Mouse (Mus musculus): Measurements from ENCODE around the gene Ssu72. TPM values are rescaled to one million over a fixed set of nuclear protein-coding genes. Genes with fewer than 3 reads are reported as not detected.

The Ssu72 gene
- polyA plus RNA-seq, 1 experiment from 2014 or later = 140 TPM

DNA sequence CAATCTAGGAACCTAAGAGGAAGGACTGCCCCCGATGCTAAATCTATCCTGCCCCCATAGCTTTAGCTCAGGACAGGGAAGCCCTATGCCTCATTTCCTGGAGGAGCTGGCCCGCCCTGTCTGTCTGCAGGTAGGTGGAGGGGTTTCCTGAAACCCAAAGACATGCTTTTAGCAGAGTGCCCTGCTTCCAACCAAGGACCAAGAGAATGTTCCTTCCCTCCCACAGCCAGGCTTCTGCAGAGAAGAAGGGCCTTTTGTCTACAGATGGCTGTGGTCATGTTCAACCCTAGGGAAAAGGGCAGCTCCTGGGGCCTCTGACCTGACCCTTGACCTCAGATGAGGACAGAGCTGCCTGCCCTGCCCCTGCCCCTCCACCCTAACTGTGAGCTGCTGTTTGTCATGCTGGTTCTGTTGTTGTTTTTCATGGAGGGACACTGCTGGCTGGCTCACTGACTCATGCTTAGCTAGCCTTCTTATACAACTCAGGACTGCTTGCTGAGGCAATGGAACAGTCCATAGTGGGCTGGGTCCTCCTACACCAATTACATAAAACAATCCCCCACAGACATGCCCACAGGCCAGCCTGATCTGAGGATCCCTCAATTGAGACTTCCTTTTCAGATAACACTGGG is 72.2 kb downstream of the Ssu72 start:
- no peaks in the 10 kb centered on the region for H3K9me3 ChIP-seq
- H3K27ac ChIP-seq (replicated peaks) = no peak overlapping the region
- no peak for ATAC-seq (ENCODE audit: low FRiP score, low read depth)
- H3K4me2 ChIP-seq (replicated peaks) = no peak overlapping the region
- no peak overlapping the region for H3K9ac ChIP-seq (replicated peaks)
- H3K4me1 ChIP-seq = peaks cover 13% of the 10 kb centered on the region
- H3K4me3 ChIP-seq = no peak overlapping the region
- H3K27me3 ChIP-seq = peaks cover 41% of the 10 kb centered on the region
- H3K36me3 ChIP-seq = no peaks in the 10 kb centered on the region
- 49% methylated on average over 2 of the region's 2 CpGs for WGBS

DNA sequence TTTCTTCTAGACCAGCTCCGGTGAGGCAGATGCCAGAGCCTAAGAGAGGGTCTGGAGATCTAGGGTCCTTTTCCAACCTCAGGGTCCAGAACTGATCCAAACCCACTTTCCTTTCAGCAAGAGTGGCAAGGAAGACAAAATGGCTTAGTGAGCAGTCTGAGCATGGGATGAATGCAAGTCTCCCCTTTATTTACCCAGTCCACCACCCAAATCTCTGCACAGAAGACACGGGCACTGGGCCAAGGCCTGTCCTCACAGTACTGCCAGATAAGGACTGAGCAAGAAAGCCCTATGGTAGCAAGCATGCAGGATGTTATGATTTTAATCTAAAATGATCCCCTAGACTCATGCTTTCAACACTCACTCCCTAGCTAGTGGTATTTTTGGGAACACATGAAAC is 73.2 kb downstream of the Ssu72 start:
- Histone ChIP-seq H3K27me3 (peaks cover 31% of the 10 kb centered on the region), H3K4me2 (replicated peaks) (no peak overlapping the region), H3K9me3 (no peaks in the 10 kb centered on the region), H3K27ac (replicated peaks) (no peak overlapping the region), H3K4me1 (peaks cover 13% of the 10 kb centered on the region), H3K36me3 (no peaks in the 10 kb centered on the region), H3K9ac (replicated peaks) (no peak overlapping the region), H3K4me3 (no peak overlapping the region)
- no peak for ATAC-seq (ENCODE audit: low FRiP score, low read depth)
- 82% methylated on average over 2 of the region's 2 CpGs for WGBS

DNA sequence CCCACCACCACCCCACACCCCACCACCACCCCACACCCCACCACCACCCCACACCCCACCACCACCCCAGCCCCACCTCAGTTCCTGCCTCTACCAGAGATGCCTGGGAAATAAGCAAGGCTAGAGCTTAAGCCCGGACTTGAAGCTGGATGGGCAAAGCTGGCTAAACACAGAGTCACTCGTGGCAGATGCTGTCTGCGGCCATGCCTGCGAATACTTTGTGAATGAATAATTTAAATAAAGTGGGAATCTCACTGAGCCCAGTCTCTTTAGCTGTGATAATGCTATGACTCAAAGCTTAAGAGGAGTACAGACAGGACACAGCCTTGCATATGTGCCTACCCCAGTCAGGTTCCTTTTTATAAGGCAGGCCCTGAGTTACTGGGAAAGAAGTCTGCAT is 74.9 kb downstream of the Ssu72 start:
- Histone ChIP-seq H3K9ac (replicated peaks) (no peak overlapping the region), H3K4me3 (no peak overlapping the region), H3K36me3 (no peaks in the 10 kb centered on the region), H3K4me2 (replicated peaks) (no peak overlapping the region), H3K4me1 (peaks cover 12% of the 10 kb centered on the region), H3K27ac (replicated peaks) (no peak overlapping the region), H3K27me3 (peaks cover 14% of the 10 kb centered on the region), H3K9me3 (no peaks in the 10 kb centered on the region)
- ATAC-seq (ENCODE audit: low FRiP score, low read depth) = no peak
- WGBS = 82% methylated on average over 4 of the region's 4 CpGs

DNA sequence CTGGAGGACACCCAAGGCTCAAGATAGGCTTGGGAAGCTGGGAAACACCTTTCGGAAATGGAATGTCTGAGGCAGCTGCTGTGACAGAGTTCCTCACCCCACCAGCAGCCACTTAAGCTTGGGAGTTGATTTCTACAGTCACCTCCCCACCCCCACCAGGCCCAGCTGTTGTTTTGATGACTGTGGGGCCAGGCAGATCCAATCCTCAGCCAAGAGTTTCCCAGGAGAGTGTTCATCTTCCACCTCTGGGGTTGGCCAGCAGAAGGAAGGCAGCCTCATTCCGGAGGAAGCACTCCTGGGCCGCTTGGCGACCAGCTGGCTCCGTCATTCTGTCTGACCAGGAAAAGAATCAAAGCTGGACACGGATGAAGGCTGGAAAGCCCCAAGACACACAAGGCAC is 76.3 kb downstream of the Ssu72 start:
- Histone ChIP-seq H3K9ac (replicated peaks) (no peak overlapping the region), H3K9me3 (no peaks in the 10 kb centered on the region), H3K4me3 (no peak overlapping the region), H3K4me1 (peaks cover 13% of the 10 kb centered on the region), H3K27me3 (peaks cover under 1% of the 10 kb centered on the region; the same call in 1 of the 2 replicates), H3K36me3 (no peaks in the 10 kb centered on the region), H3K27ac (replicated peaks) (no peak overlapping the region), H3K4me2 (replicated peaks) (no peak overlapping the region)
- ATAC-seq (ENCODE audit: low FRiP score, low read depth) = no peak
- WGBS = 41% methylated on average over 6 of the region's 6 CpGs

Other genes starting within 250 kb of the Ssu72 start
- gene Tmem52, start 235.7 kb upstream of the Ssu72 start, polyA plus RNA-seq (2016; fragmentation: Nextera tagmentation; extraction: Ambion mirVana) = 0.20 TPM in 1 of 2 replicates, not detected in the other
- gene Gnb1, start 213.4 kb upstream of the Ssu72 start, polyA plus RNA-seq (2016; fragmentation: Nextera tagmentation; extraction: Ambion mirVana) = 751 and 797 TPM in 2 replicates
- gene Nadk, start 142.4 kb upstream of the Ssu72 start, polyA plus RNA-seq (2016; fragmentation: Nextera tagmentation; extraction: Ambion mirVana) = 92.5 and 96.6 TPM in 2 replicates
- gene Slc35e2, start 103.4 kb upstream of the Ssu72 start, polyA plus RNA-seq (2016; fragmentation: Nextera tagmentation; extraction: Ambion mirVana) = 15.4 and 17.1 TPM in 2 replicates
- 84.0 and 84.9 TPM in 2 replicates for gene Cdk11b, start 79.9 kb upstream of the Ssu72 start, polyA plus RNA-seq (2016; fragmentation: Nextera tagmentation; extraction: Ambion mirVana)
- not detected in 2 replicates for gene Gm10563, start 59.4 kb upstream of the Ssu72 start, polyA plus RNA-seq (2016; fragmentation: Nextera tagmentation; extraction: Ambion mirVana)
- gene Mmp23, start 51.4 kb upstream of the Ssu72 start, polyA plus RNA-seq (2016; fragmentation: Nextera tagmentation; extraction: Ambion mirVana) = 4.4 and 5.7 TPM in 2 replicates
- gene Mib2, start 35.6 kb upstream of the Ssu72 start, polyA plus RNA-seq (2016; fragmentation: Nextera tagmentation; extraction: Ambion mirVana) = 32.7 and 35.0 TPM in 2 replicates
- 5.7 and 7.0 TPM in 2 replicates for gene Fndc10, start 10.5 kb upstream of the Ssu72 start, polyA plus RNA-seq (2016; fragmentation: Nextera tagmentation; extraction: Ambion mirVana)
- 4.2 and 4.7 TPM in 2 replicates for gene Tmem240, start 30.0 kb downstream of the Ssu72 start, polyA plus RNA-seq (2016; fragmentation: Nextera tagmentation; extraction: Ambion mirVana)
- gene Atad3a, start 56.3 kb downstream of the Ssu72 start, polyA plus RNA-seq (2016; fragmentation: Nextera tagmentation; extraction: Ambion mirVana) = 87.1 and 97.3 TPM in 2 replicates
- 13.9 and 14.6 TPM in 2 replicates for gene Vwa1, start 69.9 kb downstream of the Ssu72 start, polyA plus RNA-seq (2016; fragmentation: Nextera tagmentation; extraction: Ambion mirVana)
- gene Tmem88b, start 81.1 kb downstream of the Ssu72 start, polyA plus RNA-seq (2016; fragmentation: Nextera tagmentation; extraction: Ambion mirVana) = 0.38 and 0.63 TPM in 2 replicates
- gene Ankrd65, start 85.6 kb downstream of the Ssu72 start, polyA plus RNA-seq (2016; fragmentation: Nextera tagmentation; extraction: Ambion mirVana) = not detected in 2 replicates
- 207 and 220 TPM in 2 replicates for gene Mrpl20, start 98.1 kb downstream of the Ssu72 start, polyA plus RNA-seq (2016; fragmentation: Nextera tagmentation; extraction: Ambion mirVana)
- 206 and 218 TPM in 2 replicates for gene Ccnl2, start 107.7 kb downstream of the Ssu72 start, polyA plus RNA-seq (2016; fragmentation: Nextera tagmentation; extraction: Ambion mirVana)
- 130 and 136 TPM in 2 replicates for gene Aurkaip1, start 126.5 kb downstream of the Ssu72 start, polyA plus RNA-seq (2016; fragmentation: Nextera tagmentation; extraction: Ambion mirVana)
- gene Mxra8, start 134.9 kb downstream of the Ssu72 start, polyA plus RNA-seq (2016; fragmentation: Nextera tagmentation; extraction: Ambion mirVana) = 31.9 and 36.0 TPM in 2 replicates
- gene Dvl1, start 142.6 kb downstream of the Ssu72 start, polyA plus RNA-seq (2016; fragmentation: Nextera tagmentation; extraction: Ambion mirVana) = 8.4 and 9.8 TPM in 2 replicates
- gene Tas1r3, start 158.6 kb downstream of the Ssu72 start, polyA plus RNA-seq (2016; fragmentation: Nextera tagmentation; extraction: Ambion mirVana) = 0.51 and 0.57 TPM in 2 replicates
- gene Cptp, start 164.6 kb downstream of the Ssu72 start, polyA plus RNA-seq (2016; fragmentation: Nextera tagmentation; extraction: Ambion mirVana) = 21.7 and 23.5 TPM in 2 replicates
- 88.3 and 95.4 TPM in 2 replicates for gene Ints11, start 164.7 kb downstream of the Ssu72 start, polyA plus RNA-seq (2016; fragmentation: Nextera tagmentation; extraction: Ambion mirVana)
- gene Pusl1, start 187.0 kb downstream of the Ssu72 start, polyA plus RNA-seq (2016; fragmentation: Nextera tagmentation; extraction: Ambion mirVana) = 47.7 and 51.9 TPM in 2 replicates
- gene Acap3, start 187.0 kb downstream of the Ssu72 start, polyA plus RNA-seq (2016; fragmentation: Nextera tagmentation; extraction: Ambion mirVana) = 54.6 and 61.2 TPM in 2 replicates
- gene Ube2j2, start 239.0 kb downstream of the Ssu72 start, polyA plus RNA-seq (2016; fragmentation: Nextera tagmentation; extraction: Ambion mirVana) = 159 and 161 TPM in 2 replicates